Mouse (Mus musculus) midbrain, postnatal 0 days (tissue): ENCODE results near the gene Dlat. TPM values are rescaled to one million over a fixed set of nuclear protein-coding genes. Genes with fewer than 3 reads are reported as not detected.

Source experiments
- ATAC-seq: fragments of 200-750 bp; cut with Nextera tagmentation; 2 replicates; pipeline ENCODE4 v1.8.0; 2017; ENCODE audit warnings: moderate number of reproducible peaks, mild to moderate bottlenecking, moderate TSS enrichment, moderate library complexity; ENCODE audit not compliant: low FRiP score
- DNase-seq: peaks from one replicate; pipeline ENCODE4 v3.0.0-alpha.2; 2015; ENCODE audit warnings: low spot score
- H3K27ac ChIP-seq: fragments of 300-500 bp; sonication (generic); 2 replicates; pipeline ENCODE4 v1.5.1; 2014; ENCODE audit warnings: low read depth, mild to moderate bottlenecking, low read length, mixed read lengths
- H3K27me3 ChIP-seq: fragments of 300-500 bp; sonication (generic); 2 replicates; pipeline ENCODE4 v1.6.1; 2014; ENCODE audit warnings: low read length, control low read depth, mixed read lengths; ENCODE audit not compliant: insufficient read depth
- H3K36me3 ChIP-seq: fragments of 300-500 bp; sonication (generic); 2 replicates; pipeline ENCODE4 v1.6.1; 2014; ENCODE audit warnings: low read length, control low read depth, mixed read lengths; ENCODE audit not compliant: insufficient read depth
- H3K4me1 ChIP-seq: fragments of 300-500 bp; sonication (generic); 2 replicates; pipeline ENCODE4 v1.6.1; 2014; ENCODE audit warnings: mild to moderate bottlenecking, control low read depth, antibody characterized with exemption, low read length, mixed read lengths; ENCODE audit not compliant: insufficient read depth
- H3K4me2 ChIP-seq: fragments of 300-500 bp; sonication (generic); 2 replicates; pipeline ENCODE4 v1.6.1; 2014; ENCODE audit warnings: low read depth, mild to moderate bottlenecking, low read length, mixed read lengths; ENCODE audit not compliant: poor library complexity, severe bottlenecking
- H3K4me3 ChIP-seq: fragments of 300-500 bp; sonication (generic); 2 replicates; pipeline ENCODE4 v1.5.1; 2014; ENCODE audit warnings: low read depth, mild to moderate bottlenecking, low read length, moderate library complexity
- H3K9ac ChIP-seq: fragments of 300-500 bp; sonication (generic); replicated peaks from 2 replicates; pipeline ENCODE4 v1.6.1; 2014; ENCODE audit warnings: mild to moderate bottlenecking, low read length, moderate library complexity, mixed read lengths; ENCODE audit not compliant: poor library complexity, severe bottlenecking
- H3K9me3 ChIP-seq: fragments of 300-500 bp; sonication (generic); 2 replicates; pipeline ENCODE4 v1.6.1; 2016; ENCODE audit warnings: low read length, control low read depth
- CTCF ChIP-seq: IDR thresholded peaks from 2 replicates; pipeline ENCODE4 v1.5.1; 2016; ENCODE audit warnings: antibody characterized with exemption, mild to moderate bottlenecking
- WGBS: fragments of 180-500 bp; shearing (Covaris S2); extraction: QIAGEN DNeasy Blood & Tissue Kit; methylation state at CpG from one replicate; pipeline ENCODE4 v1.1.7; 2014; 5-methylcytosine and 5-hydroxymethylcytosine counted together
- polyA plus RNA-seq: library from polyadenylated mRNA; unstranded; fragments of >200 nt; fragmentation: Nextera tagmentation; extraction: Ambion mirVana; gene quantifications from 2 replicates; pipeline ENCODE4 v1.2.1, GENCODE M21; 2015
- total RNA-seq: library from RNA; depleted of rRNA; stranded (reverse); fragments of >200 nt; gene quantifications from 2 replicates; pipeline ENCODE4 v1.2.3, GENCODE M21; 2014

Dlat gene
- total and polyA plus RNA-seq, 2 experiments from 2014 or later = 58.7 to 67.4 TPM

- H3K9ac ChIP-seq = peak within 1 kb of the TSS; percentile 84
- peaks cover 6% of the 10 kb centered on the region; the same call in 1 of the 2 replicates for H3K4me1 ChIP-seq
- TF ChIP-seq CTCF = peak; percentile 33; the same call in 1 of the 2 replicates
- peak; percentile 93 for DNase-seq
- peak; percentile 93 for ATAC-seq
- peaks cover 21% of the 10 kb centered on the region; the same call in 1 of the 2 replicates for H3K36me3 ChIP-seq
- H3K27ac ChIP-seq = peak within 1 kb of the TSS; percentile 97
- H3K4me3 ChIP-seq = peak within 1 kb of the TSS; percentile 79
- H3K4me2 ChIP-seq = peak within 1 kb of the TSS; percentile 69
- no peaks in the 10 kb centered on the region for H3K9me3 ChIP-seq
- under 1% methylated on average over 80 of the region's 81 CpGs for WGBS
- no peaks in the 10 kb centered on the region for H3K27me3 ChIP-seq
These were observed 42.6 kb downstream of the Dlat start, which contains the start of the genes Pih1d2 and Nkapd1 for GRCm38 (mm10) chr9:50616766-50617603. TSS of gene Pih1d2 (plus strand) at chr9:50617321. TSS of gene Nkapd1 (minus strand) at chr9:50617464.

GRCm38 (mm10) chr9:50616161-50616560 is 43.4 kb downstream of the Dlat start:
- 38% methylated on average over 11 of the region's 11 CpGs for whole genome bisulfite sequencing
- H3K9me3 ChIP-seq = no peaks in the 10 kb centered on the region
- H3K36me3 ChIP-seq = peaks cover 23% of the 10 kb centered on the region; the same call in 1 of the 2 replicates
- peak overlapping the region; percentile 97; the same call in 1 of the 2 replicates for H3K27ac ChIP-seq
- H3K27me3 ChIP-seq = no peaks in the 10 kb centered on the region
- H3K9ac ChIP-seq = peak overlapping the region; percentile 84
- no peak for TF ChIP-seq CTCF
- peaks cover 6% of the 10 kb centered on the region; the same call in 1 of the 2 replicates for H3K4me1 ChIP-seq
- ATAC-seq (no peak), DNase-seq (no peak)
- H3K4me2 ChIP-seq = peak overlapping the region; percentile 69
- H3K4me3 ChIP-seq = peak overlapping the region; percentile 79

- H3K27me3 ChIP-seq = no peaks in the 10 kb centered on the region
- H3K4me1 ChIP-seq = peaks cover 6% of the 10 kb centered on the region; the same call in 1 of the 2 replicates
- no peak for DNase-seq
- no peaks in the 10 kb centered on the region for H3K9me3 ChIP-seq
- TF ChIP-seq CTCF = no peak
- WGBS = 90% methylated on average over 4 of the region's 4 CpGs
- ATAC-seq = no peak
- H3K4me2 ChIP-seq = no peak overlapping the region
- no peak overlapping the region for H3K4me3 ChIP-seq
- no peak overlapping the region for H3K9ac ChIP-seq
- H3K36me3 ChIP-seq = peaks cover 38% of the 10 kb centered on the region
- no peak overlapping the region for H3K27ac ChIP-seq
These were observed 47.5 kb downstream of the Dlat start for GRCm38 (mm10) chr9:50612115-50612514.

GRCm38 (mm10) chr9:50604338-50604737 is 55.2 kb downstream of the Dlat start:
- DNase-seq (no peak), ATAC-seq (no peak)
- WGBS = 4% methylated on average over 6 of the region's 6 CpGs
- TF ChIP-seq CTCF = no peak
- Histone ChIP-seq H3K27me3 (no peaks in the 10 kb centered on the region), H3K36me3 (peaks cover 17% of the 10 kb centered on the region), H3K9me3 (no peaks in the 10 kb centered on the region), H3K4me1 (peaks cover 14% of the 10 kb centered on the region), H3K9ac (peak overlapping the region; percentile 76), H3K4me2 (peak overlapping the region; percentile 55), H3K27ac (peak overlapping the region; percentile 89), H3K4me3 (peak overlapping the region; percentile 63)

- H3K27ac ChIP-seq = peak overlapping the region; percentile 89
- H3K4me3 ChIP-seq = peak overlapping the region; percentile 63
- H3K4me1 ChIP-seq = peaks cover 14% of the 10 kb centered on the region
- TF ChIP-seq CTCF = no peak; the same call in 1 of the 2 replicates
- no peaks in the 10 kb centered on the region for H3K27me3 ChIP-seq
- no peaks in the 10 kb centered on the region for H3K9me3 ChIP-seq
- H3K9ac ChIP-seq = peak overlapping the region; percentile 76
- ATAC-seq = peak; percentile 87; the same call in 1 of the 2 replicates
- peaks cover 21% of the 10 kb centered on the region for H3K36me3 ChIP-seq
- DNase-seq = no peak
- WGBS = 0% methylated on average over 24 of the region's 24 CpGs
- H3K4me2 ChIP-seq = peak overlapping the region; percentile 55
These were observed 55.6 kb downstream of the Dlat start for GRCm38 (mm10) chr9:50603998-50604324.
